Mouse (Mus musculus) mesoderm, embryonic 11.5 days (tissue): ENCODE results near the gene Gm45623.

Source experiments
- DNase-seq: peaks from one replicate; pipeline ENCODE4 v3.0.0-alpha.2; 2012; ENCODE audit warnings: low read depth, low spot score

The Gm45623 gene

DNA sequence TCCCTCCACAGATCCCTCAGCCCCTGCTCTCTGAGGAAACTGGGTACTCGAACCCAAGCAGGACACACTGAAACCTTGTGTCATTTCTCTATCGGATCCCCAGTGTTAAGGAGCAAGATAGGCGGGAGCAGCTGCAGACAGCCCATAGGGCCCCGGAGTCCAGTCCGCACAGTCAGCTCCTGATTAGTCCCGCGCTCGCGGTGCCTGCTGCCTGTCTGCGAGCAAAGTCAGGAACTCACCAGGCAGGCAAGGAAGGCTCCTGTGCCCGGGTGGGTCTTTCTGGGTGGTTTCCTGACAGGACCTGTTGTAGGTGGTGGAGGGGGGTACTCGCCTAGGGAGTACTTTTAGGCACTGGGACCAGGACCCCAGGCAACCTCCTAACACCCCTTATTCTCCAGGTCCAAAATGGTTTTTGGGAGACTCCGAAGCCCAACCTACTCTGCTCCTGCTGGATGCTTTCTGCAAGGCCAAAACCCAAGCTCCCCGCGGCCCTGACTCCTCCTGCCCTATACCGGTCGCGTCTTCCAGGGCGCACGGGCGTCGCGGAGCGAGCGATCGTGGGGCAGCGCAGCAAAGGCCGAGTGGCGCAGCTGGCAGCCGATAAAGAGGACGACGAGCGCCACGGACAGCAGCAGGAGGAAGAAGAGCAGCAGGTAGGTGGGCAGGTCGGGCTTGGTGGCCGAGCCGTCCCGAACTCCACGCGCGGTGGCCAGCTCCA, 994 bp downstream of the Gm45623 start:
- DNase-seq = peak; percentile 55

DNA sequence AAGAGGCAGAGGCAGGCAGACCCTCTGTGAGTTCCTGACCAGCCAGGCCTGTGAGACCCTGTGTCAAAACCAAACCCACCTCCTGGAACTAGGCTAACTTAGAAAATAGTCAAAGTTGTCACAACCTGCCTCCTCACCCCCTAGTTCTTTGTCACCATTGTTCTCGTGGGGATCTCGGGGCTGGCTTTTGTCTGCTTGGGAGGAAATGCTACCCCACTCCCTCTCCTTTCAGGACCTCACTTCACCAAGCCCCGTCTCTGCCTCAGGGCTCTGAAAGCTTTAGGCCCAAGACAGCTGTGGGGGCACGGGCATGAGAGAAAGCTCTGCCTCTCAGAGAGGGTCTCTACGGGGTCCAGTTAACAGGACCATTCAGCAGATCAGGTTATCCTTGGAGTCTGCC, 1.9 kb downstream of the Gm45623 start:
- no peak for DNase-seq

DNA sequence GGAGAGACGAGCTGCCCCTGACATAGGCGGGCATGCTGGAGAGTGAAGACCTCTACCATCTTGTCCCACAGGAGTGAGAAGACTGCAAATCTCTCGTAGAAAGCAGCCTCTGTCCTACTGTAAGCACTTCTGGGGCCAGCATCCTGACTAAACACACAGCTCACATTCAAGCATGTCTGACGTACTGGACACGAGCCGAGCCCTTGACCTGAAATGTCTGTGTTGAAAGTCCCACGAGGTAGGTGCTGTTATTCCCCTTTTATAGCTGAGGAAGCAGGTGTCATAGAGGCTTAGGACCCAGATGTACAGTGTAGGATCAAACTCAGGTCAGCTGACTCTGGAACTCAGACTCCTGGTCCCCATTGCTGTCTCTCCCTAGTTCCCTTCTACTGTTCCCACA, 4.2 kb downstream of the Gm45623 start:
- no peak for DNase-seq

DNA sequence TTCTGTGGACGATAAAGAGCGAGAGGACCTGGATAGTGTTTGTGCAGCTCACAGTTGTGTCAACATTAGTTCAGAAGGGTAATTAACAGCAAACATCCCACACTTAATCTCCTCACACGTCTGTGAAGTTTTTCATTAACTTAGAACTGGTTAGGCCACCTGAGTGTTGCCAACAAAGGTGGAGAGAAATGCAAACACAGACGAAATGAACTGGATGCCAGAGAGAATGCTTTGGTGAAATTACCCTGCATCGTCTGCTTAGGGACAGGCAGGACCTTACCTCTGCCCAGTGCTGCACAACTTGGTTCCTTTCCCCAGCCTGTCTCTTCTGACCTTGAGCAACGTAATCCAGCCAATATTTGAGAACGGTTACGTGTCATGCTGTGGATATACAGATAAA, 6.1 kb downstream of the Gm45623 start:
- no peak for DNase-seq

DNA sequence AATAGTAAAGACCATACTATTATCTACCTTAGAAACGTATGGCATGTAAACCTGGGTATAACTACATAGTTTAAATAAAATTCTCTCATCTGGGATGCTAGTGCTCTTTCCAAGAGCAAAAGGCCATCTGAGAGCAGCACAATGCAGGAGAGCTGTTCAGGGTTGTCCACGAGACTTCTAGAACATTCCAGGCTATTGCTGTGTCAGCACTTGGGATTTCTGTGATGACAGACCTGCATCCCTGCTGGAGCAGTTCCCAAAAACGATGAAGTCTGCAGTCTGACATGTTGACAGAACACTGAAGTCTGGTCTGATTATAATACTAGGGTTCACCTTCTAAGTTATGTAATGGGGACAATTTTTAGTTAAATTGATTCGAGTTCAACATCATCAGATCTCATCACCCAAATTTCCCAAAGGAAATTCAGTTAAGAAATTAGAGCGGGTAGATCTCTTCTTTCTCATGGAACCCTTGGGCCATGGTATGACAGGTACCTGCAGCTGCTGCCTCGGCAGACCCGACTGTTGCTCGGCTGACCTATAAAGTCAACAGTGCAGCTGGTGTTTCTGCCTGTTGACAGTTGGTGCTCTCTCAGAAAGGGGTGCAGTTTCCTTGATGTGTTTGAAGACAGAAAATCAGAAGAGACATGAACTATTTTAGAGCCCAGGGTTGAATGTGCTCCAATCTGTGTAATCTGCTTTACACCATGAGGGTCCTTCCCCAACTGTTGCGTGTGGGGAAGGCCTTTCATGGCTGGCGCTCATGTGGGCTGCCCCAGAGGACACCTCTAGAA, 6.7 kb downstream of the Gm45623 start:
- no peak for DNase-seq

DNA sequence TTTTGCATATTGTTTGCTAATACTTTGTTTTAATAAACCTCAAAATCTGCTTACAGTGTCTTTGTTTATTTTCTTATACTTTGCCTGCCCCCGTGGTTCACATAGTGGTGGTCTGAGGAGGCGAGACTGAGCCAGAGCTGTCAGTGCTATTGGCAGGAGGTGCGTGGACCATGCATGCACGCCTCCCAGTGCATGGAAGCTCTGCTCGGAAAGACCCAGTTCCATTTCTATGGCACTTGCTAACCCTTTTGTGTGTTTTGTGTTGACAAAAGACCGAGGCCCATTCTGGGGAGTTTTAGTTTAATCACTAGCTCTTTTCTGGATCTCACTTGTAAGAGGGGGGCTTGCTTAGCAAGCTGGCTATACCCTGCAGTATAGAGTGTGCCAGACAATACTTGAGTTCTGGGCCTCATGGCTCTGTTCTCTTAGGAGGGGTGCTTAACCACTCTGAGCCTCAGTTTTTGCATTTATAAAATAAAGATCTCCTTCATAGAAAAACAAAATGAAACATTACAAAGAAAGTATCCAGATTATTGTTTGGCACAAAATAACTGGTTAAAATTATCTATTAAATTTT, 11.2 kb downstream of the Gm45623 start:
- DNase-seq = no peak

DNA sequence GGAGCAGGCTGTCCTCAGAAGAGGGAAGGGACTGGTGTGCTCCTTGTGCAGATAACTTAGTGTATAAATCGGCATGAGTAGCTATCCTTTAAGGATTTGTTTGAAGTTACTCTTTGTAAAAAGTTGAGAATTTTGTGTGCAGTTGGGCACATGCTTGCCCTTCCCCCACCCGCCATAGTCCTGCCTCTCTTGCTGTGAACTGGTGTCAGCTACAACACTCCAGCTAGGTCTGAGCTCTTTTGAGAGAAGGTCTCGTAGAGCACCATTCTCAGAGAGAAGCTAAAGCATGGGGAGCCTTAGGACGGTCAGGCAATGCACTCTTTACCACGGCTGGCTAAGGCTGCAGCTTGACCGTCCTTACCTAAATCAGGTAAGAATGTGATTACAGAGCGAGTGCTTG, 11.9 kb downstream of the Gm45623 start:
- no peak for DNase-seq

DNA sequence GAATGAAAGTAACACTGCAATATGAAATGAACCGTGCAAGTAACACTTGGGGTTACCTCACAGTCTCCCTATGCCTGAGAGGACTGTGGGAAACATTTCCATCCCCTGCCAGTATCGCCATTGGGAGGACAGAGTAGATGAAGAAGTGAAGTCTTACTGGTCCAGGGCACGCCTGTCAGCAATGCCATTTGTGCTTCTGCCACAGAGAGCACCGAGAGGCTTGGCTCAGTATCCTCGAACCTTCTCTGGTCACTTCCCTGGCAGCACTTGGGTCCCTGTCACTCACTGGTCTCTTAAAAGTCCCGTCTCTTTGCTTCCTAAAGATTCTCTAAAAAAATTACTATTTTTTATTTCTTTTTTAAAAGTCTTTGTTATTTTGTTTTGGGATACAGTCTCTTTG, 13.1 kb downstream of the Gm45623 start:
- no peak for DNase-seq

DNA sequence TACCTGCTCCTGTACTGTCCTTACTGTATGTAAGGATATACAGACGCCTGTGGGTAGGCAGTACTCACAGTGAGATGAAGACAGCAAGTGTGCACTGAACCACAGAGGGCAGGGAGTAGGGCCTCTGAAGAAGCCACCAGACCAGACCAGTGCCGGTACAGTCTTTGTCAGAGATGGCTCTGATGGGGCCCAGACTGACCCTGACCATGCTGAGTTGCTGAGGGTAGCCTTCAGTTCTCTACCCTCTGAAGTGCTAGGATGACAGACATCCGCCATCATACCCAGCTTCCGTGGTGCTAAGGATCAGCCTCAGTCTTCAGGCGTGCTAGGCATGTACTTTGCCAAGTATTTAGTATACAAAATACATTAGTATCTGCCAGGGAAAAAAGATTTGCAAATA, 14.1 kb downstream of the Gm45623 start:
- DNase-seq = no peak

DNA sequence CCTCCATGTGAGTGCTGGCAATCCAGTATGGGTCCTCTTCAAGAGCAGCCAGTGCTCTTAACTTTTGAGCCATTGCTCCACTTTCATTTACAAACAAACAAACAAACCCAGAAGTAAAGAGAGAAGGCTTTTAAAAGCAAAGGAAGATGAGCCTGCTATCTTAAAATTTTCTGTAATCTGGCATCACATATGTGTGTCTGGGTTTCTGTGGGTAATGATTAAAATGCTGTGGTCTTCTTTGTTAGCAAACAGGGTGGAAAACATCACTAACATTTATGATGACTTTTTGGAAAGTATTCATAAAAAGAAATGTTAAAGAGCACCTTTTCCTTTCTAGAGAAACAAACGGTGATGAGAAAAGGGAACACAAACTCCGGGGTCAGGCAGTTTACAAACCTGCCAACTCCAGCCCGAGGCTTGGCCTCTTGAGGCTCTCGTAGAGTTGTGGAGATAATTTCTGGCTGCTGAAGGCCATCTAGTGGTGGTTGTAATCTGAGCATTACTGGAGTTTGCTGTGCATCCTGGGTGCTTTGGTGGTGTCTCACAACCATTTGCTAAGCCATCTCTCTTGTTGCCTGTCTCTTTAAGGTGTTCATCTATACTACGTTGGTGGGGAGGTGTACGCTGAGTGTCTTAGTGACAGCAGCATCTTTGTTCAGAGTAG, 18.3 kb downstream of the Gm45623 start:
- DNase-seq = no peak

DNA sequence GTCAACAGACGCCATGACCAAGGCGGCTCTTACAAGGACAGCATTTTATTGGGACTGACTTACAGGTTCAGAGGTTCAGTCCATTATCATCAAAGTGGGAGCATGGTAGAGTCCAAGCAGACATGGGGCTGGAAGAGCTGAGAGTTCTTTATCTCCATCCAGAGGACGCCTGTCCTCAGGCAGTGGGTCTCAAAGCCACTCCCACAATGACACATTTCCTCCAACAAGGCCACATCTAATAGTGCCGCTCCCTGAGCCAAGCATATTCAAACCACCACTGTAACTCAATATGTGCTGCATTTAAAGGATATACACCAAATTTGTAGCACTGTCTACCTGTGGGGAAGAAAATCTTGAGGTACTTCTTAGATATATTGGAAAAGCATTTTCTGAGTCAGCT, 19.0 kb downstream of the Gm45623 start:
- no peak for DNase-seq

DNA sequence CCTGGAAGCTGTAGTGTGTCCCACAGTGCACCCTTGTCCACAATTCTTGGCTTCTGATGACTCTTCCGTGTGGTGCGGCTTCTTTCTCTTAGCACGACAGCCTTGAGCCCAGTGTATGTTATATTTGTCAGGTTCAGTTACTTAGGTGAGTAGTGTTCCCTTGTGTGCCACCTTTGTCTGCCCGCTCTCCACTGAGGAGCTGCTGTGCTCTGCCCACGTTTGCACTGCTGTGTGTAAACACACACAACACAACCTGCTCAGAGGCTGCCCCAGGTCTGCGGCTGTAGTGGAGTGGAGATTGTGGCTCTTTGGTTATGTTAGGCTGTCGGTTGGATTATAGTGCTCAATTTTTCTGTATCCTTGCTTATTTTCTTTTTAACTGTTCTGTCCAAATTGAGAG, 24.6 kb downstream of the Gm45623 start:
- no peak for DNase-seq

DNA sequence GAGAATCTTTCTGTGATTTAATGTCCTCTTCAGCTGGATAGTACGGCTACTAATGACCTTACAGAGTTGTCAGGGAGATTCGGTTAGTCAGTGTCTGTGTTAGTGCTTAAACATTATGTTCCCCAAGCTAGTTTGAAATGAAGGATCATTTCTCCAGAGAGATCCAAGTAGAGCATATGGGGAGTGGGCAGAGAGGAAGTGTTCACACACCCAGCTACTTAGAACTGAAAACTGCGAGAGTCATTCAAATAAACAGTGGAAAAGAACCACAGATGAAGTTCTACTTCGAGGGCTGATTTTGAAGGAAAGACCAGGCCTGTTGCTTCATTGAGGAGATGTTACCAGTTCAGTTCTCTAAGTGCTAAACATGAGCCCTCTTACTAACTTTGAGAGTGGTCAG, 27.1 kb downstream of the Gm45623 start:
- no peak for DNase-seq

DNA sequence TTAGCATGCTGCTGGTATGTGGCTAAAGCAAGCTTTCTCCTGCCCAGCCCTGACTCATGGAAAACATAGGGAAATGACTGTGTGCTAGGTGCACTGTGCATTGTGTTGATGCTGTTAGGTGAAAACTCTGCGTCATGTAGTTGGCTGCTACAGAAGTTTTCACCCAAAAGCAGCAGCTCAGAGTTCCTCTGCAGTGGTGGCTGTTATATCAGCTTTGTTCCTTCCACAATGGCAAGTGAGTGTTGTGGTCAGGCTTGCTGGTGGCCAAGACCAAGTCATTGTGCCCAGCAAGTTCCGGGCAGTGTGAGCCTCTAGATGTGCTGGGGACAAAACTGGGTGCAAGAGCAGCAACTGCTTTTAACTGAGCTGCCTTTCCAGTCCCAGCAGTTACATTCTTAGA, 41.4 kb downstream of the Gm45623 start:
- no peak for DNase-seq

DNA sequence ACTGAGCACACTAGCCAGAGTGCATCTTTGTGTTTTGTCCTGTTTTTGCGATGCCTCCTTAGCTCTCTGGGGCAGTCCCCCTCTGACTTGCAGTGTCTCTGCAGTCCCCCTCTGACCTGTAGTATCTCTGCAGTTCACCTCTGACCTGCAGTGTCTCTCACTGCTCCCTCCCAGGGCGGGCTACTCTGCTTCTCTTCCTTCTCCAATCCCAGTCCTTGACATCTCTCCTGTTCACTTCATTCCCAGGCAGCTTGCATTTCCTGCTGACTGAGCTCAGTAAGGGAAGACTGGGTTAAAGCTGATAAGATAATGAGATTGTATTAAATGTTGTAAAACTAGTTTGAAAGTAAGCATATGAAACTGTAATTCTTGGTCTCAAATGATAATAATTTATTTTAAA, 43.0 kb downstream of the Gm45623 start:
- DNase-seq = no peak

DNA sequence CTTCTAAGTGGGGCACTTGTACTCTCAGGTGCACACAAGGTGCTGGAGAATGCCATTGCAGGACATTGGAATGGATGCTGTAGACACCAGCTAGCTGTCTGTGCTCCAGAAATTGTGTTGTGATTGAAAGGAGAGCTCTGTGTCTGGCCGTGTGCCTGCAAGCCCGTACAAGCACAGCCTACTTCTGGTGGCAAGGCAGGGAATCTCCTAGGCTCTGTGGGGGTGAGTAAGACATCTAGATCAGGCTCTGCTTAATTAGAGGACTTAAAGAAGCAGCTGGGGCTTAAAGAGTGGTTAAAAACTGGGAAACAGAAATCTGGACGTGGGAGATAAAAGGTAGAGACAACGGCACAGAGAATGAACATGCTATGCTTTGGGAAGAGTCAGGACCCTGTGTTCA, 46.0 kb downstream of the Gm45623 start:
- DNase-seq = no peak

DNA sequence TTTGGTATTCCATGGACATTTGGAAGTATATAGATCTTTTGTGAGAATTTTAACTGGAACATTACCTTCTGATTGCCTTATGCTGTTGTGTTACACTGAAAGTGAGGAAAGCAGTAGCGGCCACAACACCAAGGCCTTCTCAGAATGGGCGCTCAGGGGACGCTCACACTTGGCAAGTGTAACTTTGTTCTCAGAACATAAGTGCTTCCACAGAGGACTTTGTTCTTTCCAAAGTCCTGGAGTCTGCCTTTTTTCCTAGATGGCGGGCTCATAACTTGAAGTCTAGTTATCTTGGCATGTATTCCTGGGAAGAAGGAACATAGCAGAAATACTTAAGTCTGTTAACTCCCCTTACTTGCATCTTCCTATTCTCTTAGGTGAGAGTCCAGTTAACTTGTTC, 46.5 kb downstream of the Gm45623 start:
- no peak for DNase-seq

DNA sequence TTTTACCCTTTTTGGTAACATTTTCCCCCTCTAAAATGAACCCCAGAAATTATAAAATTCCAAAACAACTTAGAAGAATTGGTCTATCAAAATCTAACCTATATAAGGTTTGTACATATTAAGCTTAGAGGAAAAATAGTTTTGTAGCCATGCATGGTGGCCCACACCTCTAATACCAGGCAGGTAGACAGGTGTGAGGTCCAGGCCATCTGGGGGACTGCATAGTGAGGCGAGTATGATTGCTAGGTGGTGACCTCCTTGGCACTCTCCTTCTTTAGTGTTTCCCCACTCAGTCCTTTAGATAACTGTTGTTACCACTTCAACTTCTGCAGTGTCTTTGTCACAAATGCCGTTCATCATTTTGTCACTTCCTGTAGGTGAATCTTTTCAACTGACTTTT, 49.0 kb downstream of the Gm45623 start:
- no peak for DNase-seq

DNA sequence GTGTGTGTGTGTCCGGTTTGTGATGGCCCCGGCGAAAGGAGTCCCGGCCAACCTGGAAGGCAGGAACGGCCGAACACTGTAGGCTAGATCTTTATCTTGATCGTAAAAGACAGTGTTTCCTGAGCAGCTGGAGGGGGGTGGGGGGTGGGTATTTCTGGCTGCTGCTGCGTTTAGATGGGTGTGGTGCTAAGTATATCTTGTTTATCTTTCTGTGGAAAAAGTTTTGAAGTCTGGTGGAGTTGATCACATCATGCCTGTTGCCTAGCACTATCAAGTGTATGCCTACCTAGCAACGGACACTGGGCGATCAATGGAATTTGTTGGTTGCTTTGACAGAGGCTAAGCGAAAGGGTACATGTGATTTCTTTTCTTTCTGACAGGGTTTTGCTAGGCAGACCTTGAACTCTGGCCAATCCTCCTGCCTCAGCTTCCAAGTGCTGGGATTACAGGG, 49.7 kb downstream of the Gm45623 start:
- DNase-seq = peak; percentile 55

DNA sequence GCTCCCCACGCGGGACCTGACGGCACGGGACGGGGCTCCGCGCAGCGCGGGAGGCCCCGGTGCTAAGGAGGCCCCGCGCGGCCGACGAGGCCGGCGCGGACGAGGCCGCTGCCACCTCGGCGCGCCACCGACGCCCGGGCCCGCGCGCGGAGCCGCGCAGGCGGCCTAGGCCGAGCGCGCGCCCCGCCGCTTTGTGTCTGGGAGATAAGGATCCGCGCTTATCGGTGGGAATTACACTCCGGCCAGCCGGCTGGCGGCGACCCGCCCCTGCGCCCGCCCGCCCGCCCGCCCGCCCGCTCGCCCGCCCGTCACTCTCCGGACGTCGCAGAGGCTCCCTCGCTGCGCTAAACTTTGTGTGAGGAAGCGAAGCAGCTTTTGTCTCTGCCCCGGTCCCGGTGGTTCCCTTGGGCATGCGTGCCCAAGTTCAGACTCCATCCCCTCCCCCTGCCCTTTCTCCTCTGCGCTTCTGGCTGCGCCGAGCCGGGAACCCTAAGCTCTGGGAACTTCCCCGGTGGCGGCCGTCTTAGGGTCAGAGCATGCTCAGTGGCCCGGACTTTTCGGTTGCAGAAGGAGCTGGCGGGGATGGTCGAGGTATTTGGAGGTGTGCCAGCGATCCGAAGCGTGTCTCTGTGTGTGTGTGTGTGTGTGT, 50.3 kb downstream of the Gm45623 start:
- DNase-seq = peak; percentile 79

DNA sequence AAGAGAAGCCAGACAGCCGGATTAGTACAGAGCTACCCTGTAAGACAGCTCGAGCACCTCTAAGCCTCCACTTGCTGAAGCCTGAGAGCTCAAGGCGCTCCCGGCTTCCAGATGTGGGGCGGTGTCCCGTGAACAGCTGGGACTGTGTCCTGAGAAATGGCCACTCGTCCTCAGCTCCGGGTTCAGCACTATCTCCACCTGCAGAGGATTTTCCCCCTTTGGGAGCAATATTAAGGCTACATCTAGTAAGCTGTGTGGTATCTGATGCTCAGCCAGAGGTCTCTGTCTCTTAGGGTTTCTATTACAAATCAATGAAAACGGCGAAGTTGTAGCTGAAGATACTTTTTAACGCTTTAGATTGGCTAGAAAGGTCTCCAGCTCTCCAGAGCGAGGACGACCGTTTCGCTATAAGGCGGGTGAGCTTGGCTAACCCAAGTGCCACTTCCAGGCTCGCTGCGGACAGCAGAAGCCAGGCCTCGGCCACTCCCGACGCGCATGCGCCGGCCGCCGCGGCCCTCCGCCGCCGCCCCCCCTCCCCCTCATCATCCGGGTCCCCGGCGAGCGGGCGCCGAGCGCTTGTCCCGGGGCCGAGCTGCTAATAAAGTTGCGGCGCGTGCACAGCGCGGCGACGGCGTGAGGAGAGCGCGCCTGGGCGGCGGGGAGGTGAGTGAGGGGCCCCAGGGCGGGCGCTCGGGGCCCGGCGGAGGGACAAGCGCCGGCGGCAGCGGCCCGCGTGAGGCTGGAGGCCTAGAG, 51.0 kb downstream of the Gm45623 start, which contains the start of gene Smad5:
TSS of gene Smad5 (plus strand) at position 542 of the 753 bp plus-strand sequence.
- DNase-seq = peak; percentile 95
